Mouse (Mus musculus): ENCODE measurements around the gene Cux1.

DNA sequence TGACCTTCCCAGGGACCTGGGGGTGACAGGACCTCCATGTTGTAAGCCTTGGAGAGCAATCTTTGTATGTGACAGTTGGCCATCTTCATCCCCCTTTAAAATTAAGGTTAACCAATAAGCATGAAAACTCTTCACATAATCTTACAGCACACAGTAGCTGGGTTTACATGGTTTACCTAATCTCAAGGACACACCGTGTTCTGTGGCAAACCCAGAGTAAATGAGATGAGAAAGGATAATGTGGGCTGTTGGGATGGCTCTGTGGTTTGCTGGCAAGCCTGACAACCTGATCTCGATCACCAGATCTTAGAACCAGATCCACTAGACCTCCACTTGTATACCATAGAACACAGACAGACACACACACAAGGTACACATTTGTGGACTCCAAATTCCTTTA lies 73.0 kb downstream of the Cux1 start:
- no peak for TF ChIP-seq POLR2A (IDR thresholded peaks at IDR 0.05; ENCODE audit: low read depth, low read length)
- TF ChIP-seq CTCF (IDR thresholded peaks at IDR 0.05; ENCODE audit: extremely low read depth, insufficient read length, insufficient replicate concordance, low read depth, low read length), result no peak
